Mouse (Mus musculus): Measurements from ENCODE around the gene Gm37240.

DNA sequence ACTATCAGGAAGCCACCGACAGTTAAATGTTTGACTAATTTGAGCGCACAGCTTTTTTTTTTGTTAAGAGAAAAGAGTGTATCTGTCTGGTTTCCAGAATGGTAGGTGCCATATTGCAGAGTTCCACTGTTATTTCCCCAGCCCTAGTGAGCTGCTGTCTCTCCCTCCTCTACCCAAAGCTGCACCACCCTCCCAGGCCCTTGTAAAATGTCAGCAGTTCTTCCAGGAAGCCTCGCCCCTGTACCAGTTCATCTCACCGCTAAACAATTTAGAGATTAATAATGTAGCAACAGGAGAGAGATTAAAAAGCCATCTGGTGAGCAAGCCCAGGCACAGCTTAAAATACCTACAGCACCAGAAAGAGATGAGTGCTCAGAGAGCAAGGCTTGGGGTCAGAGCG, 518.2 kb downstream of the Gm37240 start:
- TF ChIP-seq CTCF (IDR thresholded peaks at IDR 0.05; ENCODE audit: low read depth) = no peak
- peak; percentile 23 for TF ChIP-seq EP300 (optimal IDR thresholded peaks at IDR 0.05)
